Mouse (Mus musculus): Measurements from ENCODE around the gene Kremen2. TPM values are rescaled to one million over a fixed set of nuclear protein-coding genes. Genes with fewer than 3 reads are reported as not detected.

Gene Kremen2
- polyA plus RNA-seq, 1 experiment from 2014 or later, result 0.25 TPM

DNA sequence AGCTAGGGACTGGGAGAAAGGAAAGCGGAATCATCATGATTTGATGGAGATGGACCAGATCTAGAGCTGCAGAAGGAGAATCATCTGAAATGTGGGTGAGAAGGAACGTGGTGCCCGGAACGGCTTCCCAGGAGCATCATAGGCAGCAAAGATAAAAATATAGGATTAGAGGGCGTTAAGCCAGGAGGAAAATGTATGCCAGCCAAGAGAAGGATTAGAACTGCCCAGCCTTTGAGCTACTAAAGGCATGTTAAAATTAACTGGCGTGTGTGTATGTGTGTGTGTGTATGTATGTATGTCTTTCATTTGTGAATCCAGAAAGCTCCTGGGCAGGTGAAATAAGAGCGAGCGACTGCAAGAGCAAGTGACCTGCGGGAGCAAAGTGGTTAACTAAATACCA is 42.3 kb downstream of the Kremen2 start:
- H3K9me3 ChIP-seq (ENCODE audit: control insufficient read depth, low read length), result no peaks in the 10 kb centered on the region
- WGBS, result 78% methylated on average over 9 of the region's 9 CpGs

GRCm38 (mm10) chr17:23700079-23700478 is 45.6 kb downstream of the Kremen2 start:
- Histone ChIP-seq H3K36me3 (ENCODE audit: control insufficient read depth, insufficient read depth, low read length) (no peaks in the 10 kb centered on the region), H3K4me3 (ENCODE audit: low read length) (peak overlapping the region; percentile 71), H3K9ac (ENCODE audit: low read length) (peak overlapping the region; percentile 61), H3K9me3 (ENCODE audit: control insufficient read depth, low read length) (no peaks in the 10 kb centered on the region), H3K27me3 (ENCODE audit: control insufficient read depth, insufficient read depth, low read depth, low read length) (peaks cover 16% of the 10 kb centered on the region), H3K27ac (ENCODE audit: low read length) (no peak overlapping the region), H3K4me2 (ENCODE audit: low read depth, low read length) (peak overlapping the region; percentile 99), H3K4me1 (replicated peaks; ENCODE audit: control insufficient read depth, insufficient read depth, low read length) (peaks cover 8% of the 10 kb centered on the region)
- peak; percentile 94 for ATAC-seq (ENCODE audit: low read depth)
- WGBS, result under 1% methylated on average over 17 of the region's 28 CpGs

More for the DNA sequence above, 42.3 kb downstream of the Kremen2 start:
- no peak overlapping the region for H3K27ac ChIP-seq (ENCODE audit: low read length)
- no peak overlapping the region for H3K9ac ChIP-seq (ENCODE audit: low read length)
- no peaks in the 10 kb centered on the region for H3K36me3 ChIP-seq (ENCODE audit: control insufficient read depth, insufficient read depth, low read length)
- no peak overlapping the region for H3K4me2 ChIP-seq (ENCODE audit: low read depth, low read length)
- H3K27me3 ChIP-seq (ENCODE audit: control insufficient read depth, insufficient read depth, low read depth, low read length), result peaks cover 16% of the 10 kb centered on the region
- no peak overlapping the region for H3K4me3 ChIP-seq (ENCODE audit: low read length)
- no peak for ATAC-seq (ENCODE audit: low read depth)
- H3K4me1 ChIP-seq (replicated peaks; ENCODE audit: control insufficient read depth, insufficient read depth, low read length), result peaks cover 6% of the 10 kb centered on the region

DNA sequence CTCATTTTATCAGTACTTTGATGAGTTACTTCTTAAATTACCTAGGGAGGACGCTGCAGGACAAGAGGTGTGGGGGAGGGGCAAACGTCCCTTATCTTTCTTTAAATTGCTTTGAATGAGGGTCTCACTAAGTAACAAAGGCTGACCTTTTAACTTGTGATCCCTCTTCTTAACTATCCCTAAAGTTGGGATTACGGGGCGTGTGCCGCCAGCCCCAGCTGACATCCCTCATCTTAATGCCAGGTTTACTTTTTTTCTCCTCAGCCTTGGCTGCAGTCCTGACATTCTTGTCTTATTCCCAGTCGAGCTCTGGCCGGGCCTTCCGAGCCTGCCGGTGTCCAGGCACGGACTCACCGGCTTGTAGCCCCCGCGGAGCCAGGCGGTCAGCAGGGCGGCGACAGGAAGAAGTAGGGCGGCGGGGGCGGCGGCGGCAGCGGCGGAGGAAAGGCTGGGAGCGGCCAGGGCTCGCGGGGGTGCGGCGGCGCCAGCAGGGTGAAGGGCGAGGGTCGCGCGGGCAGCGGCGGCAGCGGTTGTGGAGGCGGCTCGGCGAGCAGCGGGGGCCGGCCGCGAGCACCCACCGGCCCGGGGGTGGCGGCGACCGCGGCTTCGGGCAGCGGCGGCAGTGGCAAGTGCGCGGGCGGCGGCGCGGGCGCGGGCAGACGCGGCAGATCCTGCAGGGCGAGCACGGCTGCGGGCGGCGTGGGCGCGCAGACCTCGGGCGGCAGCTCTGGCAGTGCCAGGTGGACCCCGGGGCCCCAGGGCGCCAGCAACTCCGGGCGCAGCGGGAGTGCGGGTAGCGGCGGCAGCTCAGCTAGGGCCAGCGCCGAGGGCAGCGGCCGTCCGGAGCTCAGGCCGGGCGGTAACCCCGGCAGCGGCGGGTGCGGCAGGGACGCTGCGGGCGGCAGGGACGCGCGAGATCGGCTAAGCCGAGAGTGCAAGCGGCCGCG is 46.2 kb downstream of the Kremen2 start:
- Histone ChIP-seq H3K4me3 (ENCODE audit: low read length) (peak overlapping the region; percentile 71), H3K9ac (ENCODE audit: low read length) (peak overlapping the region; percentile 61), H3K9me3 (ENCODE audit: control insufficient read depth, low read length) (no peaks in the 10 kb centered on the region), H3K36me3 (ENCODE audit: control insufficient read depth, insufficient read depth, low read length) (no peaks in the 10 kb centered on the region), H3K4me2 (ENCODE audit: low read depth, low read length) (peak overlapping the region; percentile 99), H3K27ac (ENCODE audit: low read length) (no peak overlapping the region), H3K27me3 (ENCODE audit: control insufficient read depth, insufficient read depth, low read depth, low read length) (peaks cover 16% of the 10 kb centered on the region), H3K4me1 (replicated peaks; ENCODE audit: control insufficient read depth, insufficient read depth, low read length) (peaks cover 14% of the 10 kb centered on the region)
- 2% methylated on average over 51 of the region's 101 CpGs for WGBS
- ATAC-seq (ENCODE audit: low read depth), result peak; percentile 40

DNA sequence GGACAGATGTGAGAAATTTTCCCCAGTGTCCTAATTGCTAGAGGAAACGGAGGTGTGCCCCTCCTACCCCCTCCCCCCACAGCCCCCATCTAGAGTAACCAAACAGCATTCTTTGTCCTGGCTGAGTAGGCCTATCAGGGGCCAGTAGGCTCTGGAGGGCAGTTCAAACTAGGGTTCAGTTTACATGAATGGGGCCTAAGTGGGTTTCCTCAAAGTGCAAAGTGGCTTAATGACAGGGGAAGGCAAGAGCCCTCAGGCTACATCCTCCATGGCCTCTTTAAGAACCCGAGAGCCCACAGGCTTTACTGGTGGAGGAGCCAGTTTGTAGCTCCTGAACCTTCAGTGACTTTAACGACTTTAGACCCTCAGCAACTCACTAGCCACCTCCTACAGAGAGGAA is 49.8 kb downstream of the Kremen2 start:
- Histone ChIP-seq H3K9ac (ENCODE audit: low read length) (no peak overlapping the region), H3K27me3 (ENCODE audit: control insufficient read depth, insufficient read depth, low read depth, low read length) (peaks cover 12% of the 10 kb centered on the region), H3K4me1 (replicated peaks; ENCODE audit: control insufficient read depth, insufficient read depth, low read length) (peaks cover 14% of the 10 kb centered on the region), H3K4me3 (ENCODE audit: low read length) (no peak overlapping the region), H3K36me3 (ENCODE audit: control insufficient read depth, insufficient read depth, low read length) (no peaks in the 10 kb centered on the region), H3K9me3 (ENCODE audit: control insufficient read depth, low read length) (no peaks in the 10 kb centered on the region), H3K4me2 (ENCODE audit: low read depth, low read length) (no peak overlapping the region), H3K27ac (ENCODE audit: low read length) (peak overlapping the region; percentile 71)
- ATAC-seq (ENCODE audit: low read depth), result peak; percentile 78
- 21% methylated on average over 3 of the region's 3 CpGs for WGBS

GRCm38 (mm10) chr17:23694491-23694890 is 51.1 kb downstream of the Kremen2 start:
- ATAC-seq (ENCODE audit: low read depth), result peak; percentile 38; the same call in 1 of the 2 replicates
- H3K27me3 ChIP-seq (ENCODE audit: control insufficient read depth, insufficient read depth, low read depth, low read length), result peaks cover 8% of the 10 kb centered on the region
- no peaks in the 10 kb centered on the region for H3K9me3 ChIP-seq (ENCODE audit: control insufficient read depth, low read length)
- WGBS, result 44% methylated on average over 1 of the region's 1 CpGs
- H3K27ac ChIP-seq (ENCODE audit: low read length), result peak overlapping the region; percentile 68
- H3K4me2 ChIP-seq (ENCODE audit: low read depth, low read length), result no peak overlapping the region
- H3K9ac ChIP-seq (ENCODE audit: low read length), result no peak overlapping the region
- no peak overlapping the region for H3K4me3 ChIP-seq (ENCODE audit: low read length)
- H3K4me1 ChIP-seq (replicated peaks; ENCODE audit: control insufficient read depth, insufficient read depth, low read length), result peaks cover 12% of the 10 kb centered on the region
- no peaks in the 10 kb centered on the region for H3K36me3 ChIP-seq (ENCODE audit: control insufficient read depth, insufficient read depth, low read length)

Other genes starting within 250 kb of the Kremen2 start
- 17.4 and 21.7 TPM in 2 replicates for gene Zfp213, start 181.6 kb downstream of the Kremen2 start, polyA plus RNA-seq (2015; fragmentation: Nextera tagmentation; extraction: Ambion mirVana)
- gene Zfp13, start 146.3 kb downstream of the Kremen2 start, polyA plus RNA-seq (2015; fragmentation: Nextera tagmentation; extraction: Ambion mirVana), result 12.9 TPM in 2 replicates
- gene Zscan10, start 145.0 kb downstream of the Kremen2 start, polyA plus RNA-seq (2015; fragmentation: Nextera tagmentation; extraction: Ambion mirVana), result 0.26 and 0.36 TPM in 2 replicates
- gene Mmp25, start 100.6 kb downstream of the Kremen2 start, polyA plus RNA-seq (2015; fragmentation: Nextera tagmentation; extraction: Ambion mirVana), result 0.49 and 0.78 TPM in 2 replicates
- 4.3 and 4.7 TPM in 2 replicates for gene Bicdl2, start 85.3 kb downstream of the Kremen2 start, polyA plus RNA-seq (2015; fragmentation: Nextera tagmentation; extraction: Ambion mirVana)
- gene Hcfc1r1, start 72.2 kb downstream of the Kremen2 start, polyA plus RNA-seq (2015; fragmentation: Nextera tagmentation; extraction: Ambion mirVana), result 88.4 and 90.6 TPM in 2 replicates
- gene Thoc6, start 72.0 kb downstream of the Kremen2 start, polyA plus RNA-seq (2015; fragmentation: Nextera tagmentation; extraction: Ambion mirVana), result 49.2 and 50.3 TPM in 2 replicates
- gene Tnfrsf12a, start 68.4 kb downstream of the Kremen2 start, polyA plus RNA-seq (2015; fragmentation: Nextera tagmentation; extraction: Ambion mirVana), result 22.0 and 23.1 TPM in 2 replicates
- 196 and 206 TPM in 2 replicates for gene Cldn6, start 66.6 kb downstream of the Kremen2 start, polyA plus RNA-seq (2015; fragmentation: Nextera tagmentation; extraction: Ambion mirVana)
- gene Cldn9, start 61.8 kb downstream of the Kremen2 start, polyA plus RNA-seq (2015; fragmentation: Nextera tagmentation; extraction: Ambion mirVana), result 2.4 and 2.6 TPM in 2 replicates
- gene 1520401A03Rik, start 23.1 kb downstream of the Kremen2 start, polyA plus RNA-seq (2015; fragmentation: Nextera tagmentation; extraction: Ambion mirVana), result 0.14 TPM in 1 of 2 replicates, not detected in the other
- gene Pkmyt1, start 19.5 kb downstream of the Kremen2 start, polyA plus RNA-seq (2015; fragmentation: Nextera tagmentation; extraction: Ambion mirVana), result 58.2 and 58.8 TPM in 2 replicates
- gene Paqr4, start 5.0 kb downstream of the Kremen2 start, polyA plus RNA-seq (2015; fragmentation: Nextera tagmentation; extraction: Ambion mirVana), result 51.8 and 52.7 TPM in 2 replicates
- gene Flywch1, start 25.8 kb upstream of the Kremen2 start, polyA plus RNA-seq (2015; fragmentation: Nextera tagmentation; extraction: Ambion mirVana), result 61.3 and 65.2 TPM in 2 replicates
- 29.0 and 31.4 TPM in 2 replicates for gene Flywch2, start 40.2 kb upstream of the Kremen2 start, polyA plus RNA-seq (2015; fragmentation: Nextera tagmentation; extraction: Ambion mirVana)
- 411 and 414 TPM in 2 replicates for gene Srrm2, start 44.7 kb upstream of the Kremen2 start, polyA plus RNA-seq (2015; fragmentation: Nextera tagmentation; extraction: Ambion mirVana)
- gene Elob, start 83.3 kb upstream of the Kremen2 start, polyA plus RNA-seq (2015; fragmentation: Nextera tagmentation; extraction: Ambion mirVana), result 980 and 1,001 TPM in 2 replicates
- not detected in 2 replicates for gene Prss33, start 90.2 kb upstream of the Kremen2 start, polyA plus RNA-seq (2015; fragmentation: Nextera tagmentation; extraction: Ambion mirVana)
- gene Prss32, start 98.0 kb upstream of the Kremen2 start, polyA plus RNA-seq (2015; fragmentation: Nextera tagmentation; extraction: Ambion mirVana), result 0.41 TPM in 1 of 2 replicates, not detected in the other
- gene Prss41, start 98.3 kb upstream of the Kremen2 start, polyA plus RNA-seq (2015; fragmentation: Nextera tagmentation; extraction: Ambion mirVana), result 0.75 and 0.99 TPM in 2 replicates
- gene Prss21, start 122.2 kb upstream of the Kremen2 start, polyA plus RNA-seq (2015; fragmentation: Nextera tagmentation; extraction: Ambion mirVana), result not detected in 2 replicates
- gene Dcpp1, start 135.0 kb upstream of the Kremen2 start, polyA plus RNA-seq (2015; fragmentation: Nextera tagmentation; extraction: Ambion mirVana), result not detected in 2 replicates
- gene Dcpp2, start 135.0 kb upstream of the Kremen2 start, polyA plus RNA-seq (2015; fragmentation: Nextera tagmentation; extraction: Ambion mirVana), result not detected in 2 replicates
- 0.88 and 2.0 TPM in 2 replicates for gene Dcpp3, start 171.6 kb upstream of the Kremen2 start, polyA plus RNA-seq (2015; fragmentation: Nextera tagmentation; extraction: Ambion mirVana)
- not detected in 2 replicates for gene Sbp, start 195.8 kb upstream of the Kremen2 start, polyA plus RNA-seq (2015; fragmentation: Nextera tagmentation; extraction: Ambion mirVana)
- not detected in 2 replicates for gene Sbpl, start 209.4 kb upstream of the Kremen2 start, polyA plus RNA-seq (2015; fragmentation: Nextera tagmentation; extraction: Ambion mirVana)
- gene Prss30, start 234.7 kb upstream of the Kremen2 start, polyA plus RNA-seq (2015; fragmentation: Nextera tagmentation; extraction: Ambion mirVana), result 0.14 TPM in 1 of 2 replicates, not detected in the other

Data from lung, embryonic 16.5 days (tissue).